Comparison of ENCODE assay signal across 14 mouse cellular contexts in genomic region chr1:88217576-88217975, GRCm38 (mm10). TPM values are rescaled to one million over a fixed set of nuclear protein-coding genes. Genes with fewer than 3 reads are reported as not detected.
DNase-seq lines count a peak whose midpoint lies in the region; ATAC-seq and TF ChIP-seq lines count a peak whose summit lies in the region.
"Had no signal": no experiment of that assay in that cellular context is flagged by ENCODE, and none has a peak within 500 bp of the region (broad histone marks: within the 10 kb centered on the region; RNA-seq: fewer than 3 reads in every experiment).

No protein-coding gene starts in this region.

- no peak for TF ChIP-seq CTCF in heart, postnatal 0 days (IDR thresholded peaks at IDR 0.05; ENCODE audit: low read depth)
- no peak for TF ChIP-seq CTCF in heart, adult 2 months (IDR thresholded peaks at IDR 0.05)
- no peak for TF ChIP-seq CTCF in midbrain, postnatal 0 days (IDR thresholded peaks at IDR 0.05)

- H3K9me3 ChIP-seq in heart, postnatal 0 days (replicated peaks; ENCODE audit: control insufficient read depth, low read length), result peaks cover 47% of the 10 kb centered on the region
- peaks cover 38% of the 10 kb centered on the region for H3K9me3 ChIP-seq in midbrain, postnatal 0 days (ENCODE audit: low read length)
- peaks cover 52% of the 10 kb centered on the region for H3K9me3 ChIP-seq in midbrain, embryonic 16.5 days (replicated peaks; ENCODE audit: control insufficient read depth, low read length, poor library complexity, severe bottlenecking)

- H3K4me3 ChIP-seq in heart, postnatal 0 days (ENCODE audit: low read depth, low read length), result no peak overlapping the region
- H3K4me3 ChIP-seq in heart, adult 2 months, result no peak overlapping the region
- no peak overlapping the region for H3K4me3 ChIP-seq in midbrain, postnatal 0 days (ENCODE audit: low read depth, low read length)
- no peak overlapping the region for H3K4me3 ChIP-seq in midbrain, embryonic 16.5 days (ENCODE audit: low read depth, low read length)
- H3K4me3 ChIP-seq: forebrain, embryonic 12.5 days had no signal

- H3K27ac ChIP-seq in heart, postnatal 0 days (ENCODE audit: low read depth), result no peak overlapping the region
- H3K27ac ChIP-seq in heart, adult 2 months, result no peak overlapping the region
- no peak overlapping the region for H3K27ac ChIP-seq in midbrain, postnatal 0 days (ENCODE audit: low read depth, low read length)
- H3K27ac ChIP-seq in midbrain, embryonic 16.5 days (ENCODE audit: low read length), result no peak overlapping the region
- H3K27ac ChIP-seq: forebrain, embryonic 12.5 days had no signal

- WGBS in heart, postnatal 0 days, result 31% methylated on average over 3 of the region's 3 CpGs
- WGBS in heart, adult 2 months, result 34% methylated on average over 3 of the region's 3 CpGs
- 44% methylated on average over 3 of the region's 3 CpGs for WGBS in midbrain, postnatal 0 days
- WGBS in midbrain, embryonic 16.5 days, result 41% methylated on average over 3 of the region's 3 CpGs

- DNase-seq in heart, postnatal 0 days (ENCODE audit: low spot score), result peak; percentile 8
- DNase-seq in heart, adult 2 months, result no peak
- DNase-seq in midbrain, postnatal 0 days (ENCODE audit: low spot score), result peak; percentile 21
- peak; percentile 3 for DNase-seq in R1 (ENCODE audit: low read depth, low spot score)
- DNase-seq in yolk sac, embryonic 10.5 days (ENCODE audit: low spot score), result peak; percentile 21
- no peak for DNase-seq in frontal cortex, postnatal 14 days (ENCODE audit: low spot score in 2 of 2)
- DNase-seq: heart, postnatal 36 days; kidney, adult 11 months; lung, adult 2 months; right cerebral cortex, postnatal 14 days had no signal

- no peaks in the 10 kb centered on the region for H3K36me3 ChIP-seq in heart, postnatal 0 days (replicated peaks; ENCODE audit: control insufficient read depth, insufficient read depth, low read length)
- H3K36me3 ChIP-seq in heart, adult 2 months (ENCODE audit: control insufficient read depth, insufficient read depth, low read length), result no peaks in the 10 kb centered on the region
- no peaks in the 10 kb centered on the region for H3K36me3 ChIP-seq in midbrain, postnatal 0 days (ENCODE audit: insufficient read depth, low read length)
- no peaks in the 10 kb centered on the region for H3K36me3 ChIP-seq in midbrain, embryonic 16.5 days (ENCODE audit: control insufficient read depth, insufficient read depth, low read length)
- H3K36me3 ChIP-seq: forebrain, embryonic 12.5 days had no signal

- no peak for TF ChIP-seq EP300 in heart, postnatal 0 days (IDR thresholded peaks at IDR 0.05; ENCODE audit: low read depth)
- no peak for TF ChIP-seq EP300 in heart, adult 2 months (IDR thresholded peaks at IDR 0.05; ENCODE audit: insufficient read depth, low read depth, low read length)

- ATAC-seq in heart, postnatal 0 days (ENCODE audit: insufficient read depth, low read depth), result no peak
- no peak for ATAC-seq in midbrain, postnatal 0 days (ENCODE audit: low FRiP score)
- ATAC-seq in midbrain, embryonic 16.5 days, result no peak

- no peaks in the 10 kb centered on the region for H3K4me1 ChIP-seq in heart, postnatal 0 days (ENCODE audit: control insufficient read depth, insufficient read depth)
- no peaks in the 10 kb centered on the region for H3K4me1 ChIP-seq in heart, adult 2 months (ENCODE audit: control insufficient read depth, insufficient read depth, low read length)
- H3K4me1 ChIP-seq in midbrain, postnatal 0 days (ENCODE audit: insufficient read depth, low read length), result no peaks in the 10 kb centered on the region
- no peaks in the 10 kb centered on the region for H3K4me1 ChIP-seq in midbrain, embryonic 16.5 days (ENCODE audit: control insufficient read depth, insufficient read depth, low read length)
- H3K4me1 ChIP-seq: forebrain, embryonic 12.5 days had no signal

- H3K9ac ChIP-seq in heart, postnatal 0 days (replicated peaks; ENCODE audit: low read depth, low read length), result no peak overlapping the region
- H3K9ac ChIP-seq in heart, adult 2 months (ENCODE audit: low read depth, low read length), result no peak overlapping the region
- no peak overlapping the region for H3K9ac ChIP-seq in midbrain, postnatal 0 days (replicated peaks; ENCODE audit: low read length, poor library complexity, severe bottlenecking)
- H3K9ac ChIP-seq in midbrain, embryonic 16.5 days (ENCODE audit: low read depth, low read length), result no peak overlapping the region
- H3K9ac ChIP-seq: forebrain, embryonic 12.5 days had no signal

- no peak overlapping the region for H3K4me2 ChIP-seq in heart, postnatal 0 days (ENCODE audit: low read depth, low read length)
- H3K4me2 ChIP-seq in midbrain, postnatal 0 days (ENCODE audit: low read depth, low read length, poor library complexity, severe bottlenecking), result no peak overlapping the region
- no peak overlapping the region for H3K4me2 ChIP-seq in midbrain, embryonic 16.5 days (ENCODE audit: low read length)
- H3K4me2 ChIP-seq: forebrain, embryonic 12.5 days had no signal

- H3K79me2 ChIP-seq in heart, adult 2 months (replicated peaks; ENCODE audit: control insufficient read depth, insufficient read depth, low read length), result no peaks in the 10 kb centered on the region

- intact Hi-C loops in heart, adult 2 months (cut with DNase I), result no loop called here

- no peaks in the 10 kb centered on the region for H3K27me3 ChIP-seq in heart, postnatal 0 days (ENCODE audit: control insufficient read depth, insufficient read depth, low read length)
- no peaks in the 10 kb centered on the region for H3K27me3 ChIP-seq in heart, adult 2 months (ENCODE audit: control insufficient read depth, insufficient read depth, low read length)
- no peaks in the 10 kb centered on the region for H3K27me3 ChIP-seq in midbrain, postnatal 0 days (ENCODE audit: insufficient read depth, low read length)
- H3K27me3 ChIP-seq in midbrain, embryonic 16.5 days (ENCODE audit: control insufficient read depth, insufficient read depth, low read depth, low read length), result no peaks in the 10 kb centered on the region
- H3K27me3 ChIP-seq: forebrain, embryonic 12.5 days had no signal

- TF ChIP-seq POLR2A in heart, adult 2 months (IDR thresholded peaks at IDR 0.05; ENCODE audit: insufficient read depth, low read depth, low read length), result no peak

RNA-seq across cellular contexts. Expression of gene Ugt1a1, which starts 5.8 kb away (rescaled TPM):
- total RNA-seq in heart, postnatal 0 days (2014; rRNA removed; ENCODE audit: low replicate concordance), result not detected in 2 replicates
- 0.07 TPM in 1 of 2 replicates, not detected in the other for polyA plus RNA-seq in heart, postnatal 0 days (2015; fragmentation: Nextera tagmentation; extraction: Ambion mirVana)
- not detected for total RNA-seq in heart, adult 2 months (2021)
- 0.32 TPM in 1 of 2 replicates, not detected in the other for polyA plus RNA-seq in heart, adult 2 months (2012; rRNA removed)
- total RNA-seq in midbrain, postnatal 0 days (2014; rRNA removed), result not detected in 2 replicates
- not detected in 2 replicates for polyA plus RNA-seq in midbrain, postnatal 0 days (2015; fragmentation: Nextera tagmentation; extraction: Ambion mirVana)
- polyA plus RNA-seq in midbrain, embryonic 16.5 days (2015; fragmentation: Nextera tagmentation; extraction: Ambion mirVana), result not detected in 2 replicates
- total RNA-seq: ES-E14; heart, postnatal 36 days had no signal
- polyA plus RNA-seq: forebrain, embryonic 12.5 days; neural tube, embryonic 14.5 days had no signal

RNA-seq across cellular contexts. Expression of gene Mroh2a, which starts 9.2 kb away (rescaled TPM):
- total RNA-seq in heart, postnatal 0 days (2014; rRNA removed; ENCODE audit: low replicate concordance), result not detected in 2 replicates
- polyA plus RNA-seq in heart, postnatal 0 days (2015; fragmentation: Nextera tagmentation; extraction: Ambion mirVana), result 0.08 and 0.23 TPM in 2 replicates
- total RNA-seq in heart, adult 2 months (2021), result under 1 TPM in 1 of 2 experiments, not detected in 1; 0.13 TPM
- 0.06 TPM in 2 replicates for polyA plus RNA-seq in heart, adult 2 months (2012; rRNA removed)
- not detected in 2 replicates for total RNA-seq in midbrain, postnatal 0 days (2014; rRNA removed)
- polyA plus RNA-seq in midbrain, postnatal 0 days (2015; fragmentation: Nextera tagmentation; extraction: Ambion mirVana), result 0.56 and 1.2 TPM in 2 replicates
- polyA plus RNA-seq in midbrain, embryonic 16.5 days (2015; fragmentation: Nextera tagmentation; extraction: Ambion mirVana), result 0.75 and 0.92 TPM in 2 replicates
- total RNA-seq: heart, postnatal 36 days had no signal

RNA-seq across cellular contexts. Expression of gene Dnajb3, which starts 12.0 kb away (rescaled TPM):
- total RNA-seq in heart, postnatal 0 days (2014; rRNA removed; ENCODE audit: low replicate concordance), result 0.46 and 3.8 TPM in 2 replicates
- polyA plus RNA-seq in heart, postnatal 0 days (2015; fragmentation: Nextera tagmentation; extraction: Ambion mirVana), result 2.7 and 3.2 TPM in 2 replicates
- under 1 TPM in 1 of 2 experiments, not detected in 1; 0.23 TPM for total RNA-seq in heart, adult 2 months (2021)
- polyA plus RNA-seq in heart, adult 2 months (2012; rRNA removed), result 0.53 and 0.66 TPM in 2 replicates
- total RNA-seq in midbrain, postnatal 0 days (2014; rRNA removed), result 5.5 and 6.9 TPM in 2 replicates
- polyA plus RNA-seq in midbrain, postnatal 0 days (2015; fragmentation: Nextera tagmentation; extraction: Ambion mirVana), result 11.8 and 12.5 TPM in 2 replicates
- polyA plus RNA-seq in midbrain, embryonic 16.5 days (2015; fragmentation: Nextera tagmentation; extraction: Ambion mirVana), result 12.8 and 13.1 TPM in 2 replicates

RNA-seq across cellular contexts. Expression of gene Ugt1a2, which starts 17.2 kb away (rescaled TPM):
- not detected in 2 replicates for total RNA-seq in heart, postnatal 0 days (2014; rRNA removed; ENCODE audit: low replicate concordance)
- not detected in 2 replicates for polyA plus RNA-seq in heart, postnatal 0 days (2015; fragmentation: Nextera tagmentation; extraction: Ambion mirVana)
- not detected for total RNA-seq in heart, adult 2 months (2021)
- polyA plus RNA-seq in heart, adult 2 months (2012; rRNA removed), result not detected in 2 replicates
- not detected in 2 replicates for total RNA-seq in midbrain, postnatal 0 days (2014; rRNA removed)
- polyA plus RNA-seq in midbrain, postnatal 0 days (2015; fragmentation: Nextera tagmentation; extraction: Ambion mirVana), result not detected in 2 replicates
- not detected in 2 replicates for polyA plus RNA-seq in midbrain, embryonic 16.5 days (2015; fragmentation: Nextera tagmentation; extraction: Ambion mirVana)
- total RNA-seq: ES-E14 had no signal
- polyA plus RNA-seq: forebrain, embryonic 12.5 days had no signal

RNA-seq across cellular contexts. Expression of gene Ugt1a5, which starts 51.8 kb away (rescaled TPM):
- total RNA-seq in heart, postnatal 0 days (2014; rRNA removed; ENCODE audit: low replicate concordance), result not detected in 2 replicates
- not detected in 2 replicates for polyA plus RNA-seq in heart, postnatal 0 days (2015; fragmentation: Nextera tagmentation; extraction: Ambion mirVana)
- not detected for total RNA-seq in heart, adult 2 months (2021)
- polyA plus RNA-seq in heart, adult 2 months (2012; rRNA removed), result not detected in 2 replicates
- total RNA-seq in midbrain, postnatal 0 days (2014; rRNA removed), result not detected in 2 replicates
- polyA plus RNA-seq in midbrain, postnatal 0 days (2015; fragmentation: Nextera tagmentation; extraction: Ambion mirVana), result not detected in 2 replicates
- not detected in 2 replicates for polyA plus RNA-seq in midbrain, embryonic 16.5 days (2015; fragmentation: Nextera tagmentation; extraction: Ambion mirVana)
- total RNA-seq: ES-E14 had no signal
- polyA plus RNA-seq: forebrain, embryonic 12.5 days; neural tube, embryonic 14.5 days had no signal

Comparison
In these comparisons a context has a peak if more than half of its experiments do, and no peak if none do; other contexts are left out.
1. DNase-seq: peak in heart, postnatal 0 days (single experiment), midbrain, postnatal 0 days (single experiment), R1 (single experiment) and yolk sac, embryonic 10.5 days (single experiment); none in heart, adult 2 months (0 of 2) and frontal cortex, postnatal 14 days (0 of 2).